Mouse (Mus musculus) liver, embryonic 14.5 days (tissue): ENCODE data around the gene Prph.
A peak's percentile ranks its signal among the peaks of the same experiment; 100 is the strongest.

Source experiments
- CTCF ChIP-seq: IDR thresholded peaks from 2 replicates; pipeline ENCODE4 v1.5.1; 2016; ENCODE audit warnings: antibody characterized with exemption, low read depth, control low read depth
- EP300 ChIP-seq: IDR thresholded peaks from 2 replicates; pipeline ENCODE4 v1.6.1; 2016; ENCODE audit warnings: antibody characterized with exemption, low read depth

DNA sequence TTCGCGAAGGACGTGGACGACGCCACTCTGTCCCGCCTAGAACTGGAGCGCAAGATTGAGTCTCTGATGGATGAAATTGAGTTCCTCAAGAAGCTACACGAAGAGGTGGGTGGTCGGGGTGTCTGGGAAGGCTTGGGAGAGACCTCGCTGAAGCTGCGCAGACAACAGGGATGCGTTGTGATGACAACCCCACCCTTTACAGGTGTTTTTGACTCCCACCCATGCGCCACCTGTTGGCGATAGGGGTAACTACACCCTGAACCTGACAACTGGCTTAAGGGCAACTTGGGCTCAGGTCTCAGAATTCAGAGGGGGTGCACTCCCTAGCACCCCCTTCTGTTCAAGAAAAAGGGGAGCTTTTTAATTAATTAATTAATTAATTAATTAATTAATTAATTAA is 1.4 kb downstream of the Prph start:
- TF ChIP-seq CTCF, result peak; percentile 87
- TF ChIP-seq EP300, result no peak
